ENCODE assay signal across 24 mouse cellular contexts in the genomic region with DNA sequence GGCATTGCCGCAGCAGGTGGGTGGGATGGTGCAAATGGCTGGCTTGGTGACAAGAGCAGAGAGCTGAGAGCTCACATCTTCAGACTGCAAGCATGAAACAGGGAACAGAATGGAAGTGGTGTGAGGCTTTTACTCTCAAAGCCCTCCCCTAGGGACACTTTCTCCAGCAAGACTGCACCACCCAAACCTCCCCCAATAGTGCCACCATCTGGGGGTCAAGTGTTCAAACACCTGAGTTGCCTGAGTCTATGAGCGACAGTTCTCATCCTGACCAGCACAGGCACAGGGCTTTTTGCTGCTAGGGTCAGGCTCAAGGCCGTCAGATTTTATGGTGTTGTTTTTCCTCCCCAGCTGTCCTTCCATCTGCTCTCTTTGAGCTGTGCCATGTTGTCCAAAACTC.
DNase-seq lines count a peak whose midpoint lies in the region; ATAC-seq and TF ChIP-seq lines count a peak whose summit lies in the region.
"Had no signal": no experiment of that assay in that cellular context is flagged by ENCODE, and none has a peak within 500 bp of the region (broad histone marks: within the 10 kb centered on the region; RNA-seq: fewer than 3 reads in every experiment).

No protein-coding gene starts in this region.

- H3K9me3 ChIP-seq in heart, embryonic 12.5 days (replicated peaks): no peaks in the 10 kb centered on the region
- no peaks in the 10 kb centered on the region for H3K9me3 ChIP-seq in intestine, postnatal 0 days (ENCODE audit: control insufficient read depth)
- H3K9me3 ChIP-seq in intestine, embryonic 15.5 days: no peaks in the 10 kb centered on the region
- no peaks in the 10 kb centered on the region for H3K9me3 ChIP-seq in limb, embryonic 10.5 days (replicated peaks)
- H3K9me3 ChIP-seq: embryonic facial prominence, embryonic 13.5 days; embryonic facial prominence, embryonic 15.5 days; forebrain, embryonic 10.5 days; forebrain, embryonic 12.5 days; G1E had no signal

- H3K4me2 ChIP-seq in heart, embryonic 12.5 days: no peak overlapping the region
- no peak overlapping the region for H3K4me2 ChIP-seq in intestine, postnatal 0 days (replicated peaks; ENCODE audit: low read depth)
- no peak overlapping the region for H3K4me2 ChIP-seq in intestine, embryonic 15.5 days (replicated peaks)
- H3K4me2 ChIP-seq: embryonic facial prominence, embryonic 13.5 days; embryonic facial prominence, embryonic 15.5 days; forebrain, embryonic 12.5 days had no signal

- no peaks in the 10 kb centered on the region for H3K36me3 ChIP-seq in heart, embryonic 12.5 days
- H3K36me3 ChIP-seq in intestine, postnatal 0 days (ENCODE audit: control insufficient read depth, insufficient read depth): no peaks in the 10 kb centered on the region
- H3K36me3 ChIP-seq in intestine, embryonic 15.5 days: no peaks in the 10 kb centered on the region
- no peaks in the 10 kb centered on the region for H3K36me3 ChIP-seq in limb, embryonic 10.5 days
- H3K36me3 ChIP-seq: embryonic facial prominence, embryonic 13.5 days; embryonic facial prominence, embryonic 15.5 days; forebrain, embryonic 10.5 days; forebrain, embryonic 12.5 days; G1E had no signal

- H3K9ac ChIP-seq in heart, embryonic 12.5 days: no peak overlapping the region
- no peak overlapping the region for H3K9ac ChIP-seq in intestine, postnatal 0 days (ENCODE audit: low read depth, low read length)
- no peak overlapping the region for H3K9ac ChIP-seq in intestine, embryonic 15.5 days
- H3K9ac ChIP-seq: embryonic facial prominence, embryonic 13.5 days; embryonic facial prominence, embryonic 15.5 days; forebrain, embryonic 12.5 days had no signal

- peak; percentile 19 for DNase-seq in heart, adult 11 months
- DNase-seq in limb, embryonic 10.5 days (ENCODE audit: low spot score): peak; percentile 17
- DNase-seq in layer of hippocampus, postnatal 10 days (ENCODE audit: low spot score in 2 of 2): no peak
- no peak for DNase-seq in embryo, embryonic 11 days
- DNase-seq: adrenal gland, adult 8-10 months; adrenal gland, postnatal 14 days; adrenal gland, postnatal 36 days; cerebellum, adult 11-12 months; cerebellum, adult 2 months; cerebellum, adult 9-11 months; cerebellum, postnatal 25 days had no signal

- ATAC-seq in heart, embryonic 12.5 days (ENCODE audit: insufficient number of reproducible peaks, low FRiP score): no peak
- ATAC-seq in intestine, postnatal 0 days: no peak
- no peak for ATAC-seq in intestine, embryonic 15.5 days
- ATAC-seq: activated CD4-positive, CD25-positive, alpha-beta regulatory T cell, adult 4 months; forebrain, embryonic 14.5 days; forebrain, embryonic 16.5 days; Patski had no signal

- H3K27me3 ChIP-seq in heart, embryonic 12.5 days (replicated peaks): no peaks in the 10 kb centered on the region
- no peaks in the 10 kb centered on the region for H3K27me3 ChIP-seq in intestine, postnatal 0 days (replicated peaks; ENCODE audit: control insufficient read depth, insufficient read depth, low read length)
- no peaks in the 10 kb centered on the region for H3K27me3 ChIP-seq in intestine, embryonic 15.5 days (replicated peaks)
- no peaks in the 10 kb centered on the region for H3K27me3 ChIP-seq in limb, embryonic 10.5 days (ENCODE audit: low read depth, poor library complexity, severe bottlenecking)
- H3K27me3 ChIP-seq: embryonic facial prominence, embryonic 13.5 days; embryonic facial prominence, embryonic 15.5 days; forebrain, embryonic 12.5 days; Patski had no signal

- H3K27ac ChIP-seq in heart, embryonic 12.5 days (ENCODE audit: poor library complexity, severe bottlenecking): no peak overlapping the region
- no peak overlapping the region for H3K27ac ChIP-seq in intestine, postnatal 0 days (ENCODE audit: low read depth, low read length)
- no peak overlapping the region for H3K27ac ChIP-seq in intestine, embryonic 15.5 days
- H3K27ac ChIP-seq in limb, embryonic 10.5 days: no peak overlapping the region
- H3K27ac ChIP-seq: embryonic facial prominence, embryonic 13.5 days; embryonic facial prominence, embryonic 15.5 days; forebrain, embryonic 10.5 days; forebrain, embryonic 12.5 days had no signal

- H3K4me1 ChIP-seq in heart, embryonic 12.5 days (replicated peaks): no peaks in the 10 kb centered on the region
- no peaks in the 10 kb centered on the region for H3K4me1 ChIP-seq in intestine, postnatal 0 days (replicated peaks; ENCODE audit: control insufficient read depth, insufficient read depth, low read length)
- no peaks in the 10 kb centered on the region for H3K4me1 ChIP-seq in intestine, embryonic 15.5 days (replicated peaks)
- H3K4me1 ChIP-seq in limb, embryonic 10.5 days: peaks cover 6% of the 10 kb centered on the region; the same call in 1 of the 2 replicates
- H3K4me1 ChIP-seq: embryonic facial prominence, embryonic 13.5 days; embryonic facial prominence, embryonic 15.5 days; forebrain, embryonic 10.5 days; forebrain, embryonic 12.5 days had no signal

- no peak overlapping the region for H3K4me3 ChIP-seq in heart, embryonic 12.5 days
- no peak overlapping the region for H3K4me3 ChIP-seq in intestine, postnatal 0 days (ENCODE audit: low read depth, low read length)
- H3K4me3 ChIP-seq in intestine, embryonic 15.5 days (replicated peaks): no peak overlapping the region
- H3K4me3 ChIP-seq in limb, embryonic 10.5 days: no peak overlapping the region
- H3K4me3 ChIP-seq: embryonic facial prominence, embryonic 13.5 days; embryonic facial prominence, embryonic 15.5 days; erythroblast, embryonic 14.5 days; forebrain, embryonic 10.5 days; forebrain, embryonic 12.5 days had no signal

- TF ChIP-seq CTCF in intestine, postnatal 0 days (IDR thresholded peaks at IDR 0.05; ENCODE audit: low read depth): peak; percentile 4; the same call in 1 of the 2 replicates

- WGBS in heart, embryonic 12.5 days: 85% methylated on average over 3 of the region's 3 CpGs
- 93% methylated on average over 3 of the region's 3 CpGs for WGBS in intestine, postnatal 0 days
- 84% methylated on average over 3 of the region's 3 CpGs for WGBS in intestine, embryonic 15.5 days
- WGBS in limb, embryonic 10.5 days: 88% methylated on average over 3 of the region's 3 CpGs

Comparison
In these comparisons a context has a peak if more than half of its experiments do, and no peak if none do; other contexts are left out.
1. DNase-seq: peak in heart, adult 11 months (single experiment) and limb, embryonic 10.5 days (single experiment); none in layer of hippocampus, postnatal 10 days (0 of 2) and embryo, embryonic 11 days (single experiment).